Mouse (Mus musculus) c-Kit-positive CD71-negative TER-119-negative erythroid progenitor cells, embryonic 14.5 days (primary cell): ENCODE data around the gene 1700109H08Rik.
A peak's percentile ranks its signal among the peaks of the same experiment; 100 is the strongest.
"Not testable (repeated sequence)": the region's sequence is repeated elsewhere in the genome, so short reads cannot be mapped to it uniquely, and the experiment has no call there.

Source experiments
- DNase-seq: peaks from one replicate; pipeline ENCODE4 v3.0.0-alpha.2; 2013; ENCODE audit warnings: low read depth

The 1700109H08Rik gene

DNA sequence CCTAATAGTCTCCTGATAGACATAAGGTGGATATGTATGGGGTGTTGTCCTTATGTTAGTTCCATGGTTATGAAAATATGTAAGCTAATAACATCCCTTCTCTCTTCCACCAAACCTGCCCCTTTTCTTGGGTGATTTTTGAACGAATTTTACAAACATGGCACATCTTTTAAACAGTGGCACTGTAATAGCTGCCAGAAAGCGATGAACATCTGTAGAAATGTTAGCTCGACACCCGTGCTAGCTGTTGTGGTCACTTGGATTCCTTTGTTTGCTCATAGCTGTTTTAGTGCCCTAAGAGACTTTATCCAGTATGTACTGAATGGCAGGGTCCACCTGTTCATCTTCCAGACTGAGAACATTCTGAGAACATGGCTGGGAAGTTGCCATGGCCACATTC is at the start of gene 1700109H08Rik:
TSS of gene 1700109H08Rik (plus strand) at position 301 of the 400 bp plus-strand sequence.
- no peak for DNase-seq

DNA sequence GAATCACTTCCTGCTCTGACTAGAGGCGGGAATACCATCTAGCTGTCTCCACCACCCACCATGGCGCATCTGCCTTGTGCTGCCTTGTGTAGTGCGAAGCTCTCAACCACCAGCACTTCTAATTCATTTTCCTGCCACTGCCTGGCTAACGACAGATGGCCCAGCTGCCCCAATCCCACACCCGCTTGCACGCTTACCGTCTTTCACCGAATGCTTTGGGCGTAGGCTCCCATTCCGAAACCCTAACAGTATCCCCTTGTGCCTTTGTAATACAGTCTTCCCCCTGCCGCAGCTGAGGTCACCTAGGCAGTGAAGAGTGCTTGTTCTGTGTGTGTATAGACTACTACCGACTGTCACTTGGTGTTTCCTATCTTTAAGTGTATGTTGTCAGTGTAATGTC is 49.6 kb upstream of the 1700109H08Rik start:
- no peak for DNase-seq

DNA sequence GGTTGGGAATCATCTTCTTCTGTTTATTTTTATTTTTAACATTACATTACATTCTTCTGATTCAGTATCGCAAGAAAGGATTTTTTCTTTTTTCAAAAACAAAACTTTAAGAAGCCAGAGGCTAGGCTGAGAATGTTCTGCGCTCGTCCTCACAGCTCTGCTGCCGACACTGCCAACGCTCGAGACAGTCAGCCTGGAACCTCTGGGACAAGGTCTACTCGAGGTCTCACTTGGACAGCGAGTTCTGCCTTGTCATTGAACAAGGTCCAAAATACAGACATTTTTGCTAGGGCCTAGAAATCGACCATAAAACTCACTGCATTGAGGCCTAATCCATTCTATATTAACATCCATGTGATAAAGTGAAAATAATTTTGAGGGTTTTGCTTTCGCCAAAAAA is 48.5 kb upstream of the 1700109H08Rik start:
- no peak for DNase-seq

DNA sequence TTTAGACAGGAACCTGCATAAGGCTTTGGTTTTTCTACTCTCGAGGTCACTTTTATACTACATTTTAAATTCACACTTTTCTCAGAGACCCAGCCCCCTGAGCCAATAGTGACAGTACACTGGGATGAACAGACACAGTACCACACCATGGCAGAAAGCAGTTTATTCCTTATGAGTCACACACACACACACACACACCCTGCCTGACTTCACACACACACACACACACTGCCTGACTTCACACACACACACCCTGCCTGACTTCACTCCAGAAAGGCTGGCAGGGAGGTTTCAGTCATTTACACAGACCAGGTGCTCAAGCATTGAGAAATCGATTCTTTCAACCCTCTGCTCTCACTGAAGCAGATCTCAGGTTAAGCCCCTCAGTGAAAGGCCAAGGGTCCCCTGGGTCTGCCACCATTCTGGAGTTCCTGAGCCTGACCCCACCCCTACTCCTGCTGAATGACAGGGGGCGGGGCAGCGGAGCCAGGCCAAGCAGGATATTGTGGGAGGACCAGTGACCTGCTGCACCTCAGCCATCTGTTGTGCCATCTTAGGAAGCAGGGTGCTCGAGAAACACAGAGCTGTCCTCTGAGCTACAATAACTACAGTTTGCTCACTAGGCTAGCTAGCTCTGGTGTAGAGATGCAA is 44.2 kb upstream of the 1700109H08Rik start:
- DNase-seq = no peak

DNA sequence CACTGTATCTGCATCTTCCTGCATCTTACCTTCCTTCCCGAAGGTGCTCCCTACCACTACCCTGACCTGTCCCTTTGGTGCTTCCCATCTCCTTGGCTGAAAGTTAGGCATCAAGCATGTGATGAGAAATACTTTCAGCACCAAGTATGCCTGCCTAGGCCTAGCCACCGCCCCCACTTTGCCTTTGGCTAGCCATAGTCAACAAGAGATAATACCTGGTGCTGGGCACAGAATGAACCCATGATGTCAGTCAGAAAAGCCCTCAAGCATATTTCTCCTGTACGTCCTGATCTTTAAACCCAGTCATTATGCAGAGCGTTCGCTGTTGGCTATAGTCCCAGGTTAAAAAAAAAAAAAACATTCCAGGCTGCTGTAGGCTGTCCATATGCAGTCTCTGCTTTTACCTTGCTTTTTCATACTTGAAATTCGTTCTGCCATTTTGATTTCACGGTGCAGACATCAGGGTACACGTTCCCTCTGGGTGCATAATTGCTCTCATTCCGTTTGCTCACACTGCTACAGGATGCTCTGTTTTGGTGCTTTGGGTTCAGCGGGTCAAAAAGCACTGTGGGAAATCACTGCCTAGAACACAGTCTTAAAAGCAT is 41.7 kb upstream of the 1700109H08Rik start:
- DNase-seq = no peak

DNA sequence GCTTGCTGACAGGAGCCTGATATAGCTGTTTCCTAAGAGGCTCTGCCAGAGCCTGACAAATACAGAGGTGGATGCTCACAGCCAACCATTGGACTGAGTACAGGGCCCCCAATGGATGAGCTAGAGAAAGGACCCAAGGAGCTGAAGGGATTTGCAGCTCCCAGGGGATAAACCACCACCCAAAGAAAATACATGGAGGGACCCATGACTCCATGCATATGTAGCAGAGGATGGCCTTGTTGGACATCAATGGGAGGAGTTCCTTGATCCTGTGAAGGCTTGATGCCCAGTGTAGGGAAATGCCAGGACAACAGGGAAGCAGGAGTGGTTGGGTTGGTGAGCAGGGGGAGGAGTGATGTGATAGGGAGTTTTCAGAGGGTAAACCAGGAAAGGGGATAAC is 39.3 kb upstream of the 1700109H08Rik start:
- not testable (repeated sequence) for DNase-seq

DNA sequence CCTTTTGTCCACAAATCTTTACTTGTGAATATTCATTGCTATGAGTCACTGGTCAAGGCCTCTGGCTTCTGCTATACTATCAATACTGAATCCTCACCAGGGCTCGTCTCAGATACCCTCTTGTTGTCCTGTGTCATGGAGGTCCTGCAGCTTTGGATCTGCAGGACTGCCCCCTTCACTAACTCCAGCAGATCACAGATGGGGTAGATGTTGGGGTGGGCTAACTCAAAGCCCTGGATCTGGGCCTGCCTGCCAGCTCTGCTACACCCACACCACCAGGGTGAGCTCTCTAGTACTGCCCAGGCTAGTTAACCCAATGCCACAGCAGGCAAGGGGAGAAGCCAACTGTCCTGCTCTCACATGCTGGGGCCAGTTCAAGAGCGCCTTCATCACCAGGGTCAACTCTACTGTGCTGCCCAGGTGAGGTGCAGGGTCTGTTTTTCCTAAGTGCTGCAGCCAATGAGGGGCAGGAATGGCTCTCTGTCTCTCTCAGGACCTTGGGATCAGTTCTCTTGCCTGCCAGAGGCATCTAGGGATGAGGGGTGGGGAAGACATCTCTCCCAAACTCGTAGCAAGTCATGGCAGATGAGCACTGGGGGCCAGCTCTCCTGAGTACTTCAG is 34.7 kb upstream of the 1700109H08Rik start:
- DNase-seq = no peak

DNA sequence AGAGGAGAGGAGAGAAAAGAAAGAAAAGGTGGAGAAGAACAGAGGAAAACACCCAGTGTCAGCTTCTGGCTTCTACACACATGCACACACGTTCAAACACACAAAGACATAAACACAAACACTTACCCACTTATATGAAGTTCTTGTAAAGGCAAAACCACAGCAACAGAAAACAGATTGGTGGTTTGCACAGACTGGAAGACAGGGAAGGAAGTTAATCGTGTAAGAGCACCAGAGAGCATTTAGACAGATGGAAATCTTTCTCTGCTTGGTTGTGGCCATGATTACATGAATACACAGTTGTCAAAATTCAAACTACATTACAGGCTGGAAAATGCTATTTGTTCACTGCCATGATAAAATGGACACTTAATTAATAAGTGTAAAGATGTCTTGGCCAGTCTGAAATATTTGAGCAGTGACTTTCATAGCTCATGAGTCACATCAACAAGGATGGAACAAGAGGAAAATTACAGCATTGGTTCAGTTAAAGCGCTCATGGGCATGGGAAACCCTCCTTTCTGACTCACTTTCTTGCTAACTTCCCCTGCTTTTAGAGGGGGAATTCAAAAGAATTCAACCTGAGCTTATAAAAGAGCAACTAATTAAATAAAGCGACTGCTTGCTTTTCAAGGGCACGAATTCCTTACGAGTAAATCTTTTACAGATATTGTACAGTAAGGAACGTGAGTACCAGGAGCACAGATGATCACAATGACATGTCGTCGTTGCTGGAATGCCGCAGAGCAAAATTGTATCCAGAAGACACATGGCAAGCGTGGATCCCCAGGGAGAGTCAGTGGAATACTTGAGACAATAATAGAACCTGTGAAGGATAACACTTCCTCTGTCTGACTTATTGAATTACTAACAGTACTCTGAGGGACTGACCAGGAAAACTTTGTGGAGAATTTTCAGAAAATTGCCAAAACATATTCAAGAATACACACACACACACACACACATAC is 32.6 kb upstream of the 1700109H08Rik start:
- DNase-seq = no peak

DNA sequence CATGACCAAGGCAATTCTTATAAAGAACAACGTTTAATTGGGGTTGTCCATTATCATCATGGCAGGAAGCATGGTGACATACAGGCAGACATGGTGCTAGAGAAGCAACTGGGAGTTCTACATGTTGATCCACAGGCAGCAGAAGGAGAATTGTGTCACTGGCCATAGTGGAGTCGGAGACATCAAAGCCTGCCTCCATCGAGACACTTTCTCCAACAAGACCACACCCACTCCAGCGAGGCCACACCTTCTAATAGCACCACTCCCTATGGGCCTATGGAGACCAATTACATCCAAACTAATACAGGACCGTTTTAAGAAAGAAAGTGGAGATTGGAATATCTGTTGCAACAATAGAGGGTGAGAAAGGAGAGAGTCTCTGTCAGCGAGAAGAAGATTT is 29.5 kb upstream of the 1700109H08Rik start:
- no peak for DNase-seq

DNA sequence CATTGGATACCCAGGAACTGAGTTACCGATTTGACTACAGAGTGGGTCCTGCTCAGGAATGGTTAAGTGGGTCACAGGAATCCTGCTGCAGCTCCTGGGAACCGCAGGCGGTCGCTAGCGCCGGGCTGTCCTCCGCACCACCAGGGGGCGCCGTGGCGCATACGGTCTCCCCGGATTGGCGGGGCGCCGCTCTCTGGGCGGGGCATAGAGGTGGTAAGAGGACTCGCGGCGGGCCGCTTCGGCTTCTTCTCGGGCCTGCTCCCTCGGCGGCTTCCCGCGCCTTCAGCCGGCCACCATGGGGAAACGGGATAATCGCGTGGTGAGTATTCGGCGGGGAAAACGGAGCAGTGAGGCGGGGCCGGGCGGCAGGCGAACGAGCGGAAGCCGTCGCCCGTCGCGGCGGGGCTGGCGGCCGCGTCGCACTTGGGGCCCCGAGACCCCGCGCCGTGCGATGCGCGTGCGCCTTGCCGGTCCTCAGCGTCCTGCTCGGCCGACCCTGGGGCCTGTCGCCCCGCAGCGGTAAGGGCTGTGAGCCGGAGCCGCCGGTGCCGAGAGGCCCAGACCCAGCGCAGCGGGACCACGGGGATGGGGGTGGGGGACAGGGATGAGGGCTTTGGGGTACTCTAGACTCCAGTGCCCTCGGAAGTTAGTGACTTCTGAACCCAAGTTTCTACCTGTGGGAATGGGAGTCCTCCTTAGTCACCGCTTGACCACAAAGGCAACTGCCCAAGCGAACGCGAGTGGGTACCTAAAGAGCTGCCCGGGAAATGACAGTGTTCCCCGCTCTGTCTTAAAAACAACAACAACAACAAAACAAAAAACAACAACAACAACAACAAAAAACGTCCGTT is 27.5 kb upstream of the 1700109H08Rik start, which contains the start of gene Fam133b:
TSS of gene Fam133b (plus strand) at position 205 of the 851 bp plus-strand sequence.
- peak; percentile 87 for DNase-seq

DNA sequence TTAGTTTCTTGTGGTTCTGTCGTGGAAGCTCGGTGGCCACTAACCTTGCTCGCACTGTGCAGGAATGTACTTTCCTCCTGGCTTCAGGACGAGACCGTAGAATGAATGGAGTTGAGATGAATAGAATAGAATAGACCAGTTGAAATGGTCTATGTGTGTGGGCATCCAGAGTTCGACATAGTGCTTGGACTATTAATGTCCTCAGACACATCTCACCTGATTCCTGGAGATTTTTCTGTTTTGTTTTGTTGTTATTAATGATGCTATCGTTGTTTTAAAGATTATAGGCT is 26.9 kb upstream of the 1700109H08Rik start:
- DNase-seq = no peak

DNA sequence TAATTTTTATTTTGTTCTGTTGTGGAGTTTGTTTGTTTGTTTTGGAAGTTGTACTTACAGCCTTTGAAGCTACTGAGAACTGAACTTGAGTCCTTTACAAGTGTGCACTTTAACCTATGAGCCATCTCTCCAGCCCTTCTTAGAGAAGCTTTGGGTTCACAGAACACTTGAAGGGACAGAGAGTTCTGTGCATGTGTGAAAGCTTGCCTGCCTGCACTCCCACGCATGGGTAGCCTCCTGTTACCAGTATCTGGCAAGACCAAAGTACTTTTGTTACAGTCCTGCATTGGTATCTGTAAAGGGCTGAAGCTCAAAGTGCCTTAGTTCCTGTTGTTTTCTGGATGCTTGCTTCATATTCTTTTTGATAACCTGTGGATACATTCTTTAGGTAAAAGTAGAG is 25.1 kb upstream of the 1700109H08Rik start:
- no peak for DNase-seq

DNA sequence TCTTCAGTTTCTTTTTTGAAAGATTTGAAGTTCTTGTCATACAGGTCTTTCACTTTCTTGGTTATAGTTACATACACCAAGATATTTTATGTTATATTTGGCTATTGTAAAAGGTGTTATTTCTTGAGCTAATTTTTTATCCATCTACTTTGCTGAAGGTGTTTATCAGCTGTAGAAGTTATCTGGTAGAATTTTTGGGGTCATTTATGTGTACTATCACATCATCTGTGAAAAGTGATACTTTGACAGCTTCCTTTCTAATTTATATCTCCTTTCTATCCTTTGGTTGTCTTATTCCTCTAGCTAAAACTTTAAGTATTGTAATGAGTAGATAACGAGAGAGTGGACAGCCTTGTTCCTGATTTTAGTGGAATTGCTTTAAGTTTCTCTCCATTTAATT is 19.9 kb upstream of the 1700109H08Rik start:
- no peak for DNase-seq

DNA sequence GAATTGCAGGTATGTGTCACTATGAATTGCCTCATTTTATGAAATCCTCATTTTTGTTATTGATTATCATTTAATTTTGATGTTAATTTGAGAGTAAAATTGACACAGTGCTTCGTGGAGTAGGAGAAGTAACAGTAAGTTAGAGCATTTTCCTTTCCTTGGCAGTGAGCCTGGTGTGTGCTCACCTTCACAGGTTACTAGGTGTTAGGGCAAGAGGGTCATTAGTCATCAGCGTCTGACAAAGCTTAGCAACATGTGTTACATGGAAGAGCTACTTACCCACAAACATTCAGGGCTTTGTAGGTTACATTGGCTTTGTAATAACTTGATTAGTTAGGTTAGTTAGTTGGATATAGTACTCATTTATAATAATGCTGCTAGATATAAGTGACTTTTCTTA is 17.2 kb upstream of the 1700109H08Rik start:
- DNase-seq = no peak

DNA sequence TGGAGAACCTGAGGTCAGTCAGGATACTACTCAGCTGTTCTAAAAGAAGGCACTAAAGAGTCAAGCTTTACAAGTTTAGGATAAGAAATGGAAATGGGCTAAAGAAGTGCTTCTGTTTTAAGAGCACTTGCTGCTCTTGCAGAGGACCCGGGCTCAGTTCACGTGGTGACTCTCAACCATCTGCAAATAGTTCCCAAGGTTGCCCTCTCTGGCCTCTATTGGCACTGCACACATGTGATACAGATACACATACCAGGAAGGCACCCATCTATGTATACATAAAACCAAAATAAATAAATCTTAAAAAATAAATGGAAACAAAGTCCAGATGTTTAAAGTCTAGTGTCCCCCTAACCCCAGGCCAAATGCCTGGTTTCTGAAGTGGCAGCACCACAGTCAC is 3.5 kb downstream of the 1700109H08Rik start:
- DNase-seq = no peak

DNA sequence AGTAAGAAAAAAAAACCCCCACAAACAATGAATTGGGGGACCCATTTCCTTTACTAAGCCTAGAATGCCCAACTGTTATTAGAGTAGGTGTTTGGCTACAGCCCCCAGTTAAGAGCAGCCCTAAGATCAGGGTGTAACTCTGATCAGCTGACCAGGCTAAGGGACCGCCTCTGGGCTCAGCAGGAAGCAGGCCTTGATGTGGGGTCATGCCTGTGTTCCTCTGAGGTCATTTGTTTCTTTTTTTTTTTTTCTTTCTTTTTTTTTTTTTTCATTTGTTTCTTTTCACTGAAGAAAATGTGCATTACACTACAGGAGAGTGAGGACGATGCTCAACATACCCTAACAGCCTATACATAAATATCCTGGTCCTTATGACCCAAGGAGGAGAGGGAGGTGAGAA is 6.6 kb downstream of the 1700109H08Rik start:
- DNase-seq = no peak

DNA sequence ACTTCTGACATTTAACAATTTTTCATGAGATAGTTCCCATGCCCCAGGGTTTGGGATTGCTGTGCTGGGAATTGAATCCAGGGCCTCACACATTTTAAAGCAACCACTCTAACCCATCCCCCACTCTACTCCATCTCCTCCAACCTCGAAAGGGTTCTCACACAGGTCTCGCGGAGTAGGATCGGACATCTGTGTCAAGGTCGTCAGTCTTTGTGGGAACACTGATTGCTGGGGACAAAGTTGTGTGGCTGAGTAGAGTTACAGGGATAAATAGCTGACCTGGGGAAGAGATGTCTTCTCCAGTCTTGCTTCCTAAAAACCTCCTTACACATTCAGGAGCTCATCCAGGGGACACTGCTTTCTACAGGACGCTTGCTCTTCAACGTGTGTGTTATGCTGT is 7.7 kb downstream of the 1700109H08Rik start:
- no peak for DNase-seq

DNA sequence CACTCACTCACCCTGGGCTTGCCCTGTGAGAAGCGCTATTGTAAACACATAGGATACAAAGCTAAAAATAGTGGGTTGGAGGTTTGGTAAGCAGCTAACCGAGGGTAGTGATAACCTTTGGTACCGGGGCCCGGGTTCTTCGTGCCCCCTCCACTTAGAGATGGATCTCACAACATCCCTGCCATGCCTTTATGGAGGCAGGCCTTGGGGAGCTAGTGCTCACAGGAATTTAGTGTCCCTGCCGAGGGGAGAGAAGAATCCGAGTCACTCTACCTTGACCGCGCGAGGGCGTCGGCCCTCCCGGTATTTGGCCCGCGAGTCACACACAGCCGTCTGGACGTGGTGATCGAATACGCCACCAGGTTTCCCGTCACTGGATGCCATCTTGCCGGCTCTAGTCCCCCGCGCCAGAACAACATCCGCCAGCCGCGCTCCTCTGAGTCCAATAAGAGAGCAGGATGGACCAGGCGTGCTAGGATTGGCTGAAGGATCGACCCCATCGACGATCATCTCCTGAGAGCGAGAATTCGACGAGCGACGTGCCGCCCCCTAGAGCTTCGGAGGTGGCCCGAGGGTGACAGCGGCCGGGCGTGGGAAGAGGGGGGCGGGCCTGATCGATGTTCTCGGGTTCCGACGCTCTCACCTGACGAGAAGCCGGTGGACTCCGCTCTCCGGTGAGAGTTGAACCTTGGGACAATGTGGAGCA is 24.5 kb downstream of the 1700109H08Rik start, which contains the start of gene Pex1:
TSS of gene Pex1 (plus strand) at position 374 of the 706 bp plus-strand sequence.
- peak; percentile 95 for DNase-seq

DNA sequence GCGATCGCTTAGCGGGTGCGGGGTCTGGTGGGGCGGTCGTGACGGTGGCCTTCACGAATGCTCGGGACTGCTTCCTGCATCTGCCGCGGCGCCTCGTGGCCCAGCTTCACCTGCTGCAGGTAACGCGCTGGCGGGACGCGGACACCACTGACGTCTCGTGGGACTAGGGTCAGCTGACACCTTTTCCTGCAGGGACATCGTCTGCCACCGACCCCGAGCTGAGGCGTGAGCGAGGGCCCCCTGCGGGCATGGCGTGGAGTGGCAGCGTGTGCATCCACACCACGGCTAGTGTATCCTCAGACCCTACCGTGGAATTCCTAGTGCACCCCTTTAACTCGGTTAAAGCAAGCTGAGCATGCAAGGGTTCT is 25.0 kb downstream of the 1700109H08Rik start, which contains the start of gene Rbm48:
TSS of gene Rbm48 (minus strand) at position 187 of the 368 bp plus-strand sequence.
- peak; percentile 58 for DNase-seq

DNA sequence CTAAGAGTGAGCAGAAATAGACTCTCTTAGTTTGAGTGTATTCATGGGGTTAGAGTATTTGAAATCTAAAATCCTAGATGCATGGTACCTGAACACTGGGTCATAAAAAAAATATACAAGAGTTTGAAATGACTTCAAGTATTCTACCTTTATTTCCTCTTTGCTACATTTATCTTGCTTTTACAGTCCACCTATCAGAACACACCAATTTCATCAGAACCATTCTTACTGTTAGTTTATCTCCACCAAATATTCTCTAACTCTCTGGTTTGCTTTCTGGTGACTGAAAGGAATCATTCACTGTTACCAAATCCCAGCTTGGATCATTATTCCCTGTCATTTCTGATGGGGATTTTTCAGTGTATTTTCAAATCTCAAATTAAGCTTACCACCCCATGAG is 25.8 kb downstream of the 1700109H08Rik start:
- no peak for DNase-seq

DNA sequence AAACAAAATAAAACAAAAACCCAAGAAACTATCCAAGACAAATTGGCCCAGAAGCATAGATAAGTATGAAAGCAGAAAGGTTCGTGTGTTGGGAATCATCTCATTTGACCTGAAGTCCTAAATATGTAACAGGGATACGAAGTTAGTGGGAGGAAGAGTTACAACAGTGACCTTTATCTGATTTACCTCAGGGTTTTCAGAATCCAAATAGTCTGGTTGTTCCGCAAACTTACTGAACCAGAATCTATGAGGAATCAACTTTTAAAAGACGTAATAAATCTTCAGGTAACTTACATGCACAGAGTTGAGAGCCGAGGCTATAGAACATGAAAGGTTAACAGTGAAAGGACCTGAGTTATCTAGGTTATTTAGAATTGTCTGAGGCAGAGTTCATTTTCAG is 27.4 kb downstream of the 1700109H08Rik start:
- DNase-seq = no peak
